Mouse (Mus musculus) heart, embryonic 13.5 days (tissue): ENCODE measurements around the gene Chil1. TPM values are rescaled to one million over a fixed set of nuclear protein-coding genes. Genes with fewer than 3 reads are reported as not detected.
A peak's percentile ranks its signal among the peaks of the same experiment; 100 is the strongest.

Source experiments
- ATAC-seq: fragments of 200-750 bp; cut with Nextera tagmentation; 2 replicates; pipeline ENCODE4 v1.8.0; 2017; ENCODE audit warnings: moderate TSS enrichment; ENCODE audit not compliant: insufficient number of reproducible peaks, low FRiP score, low TSS enrichment; ENCODE audit errors: extremely low read depth
- H3K27ac ChIP-seq: fragments of 300-500 bp; sonication (generic); replicated peaks from 2 replicates; pipeline ENCODE4 v1.5.1; 2015; ENCODE audit warnings: moderate library complexity, mild to moderate bottlenecking, inconsistent platforms
- H3K27me3 ChIP-seq: fragments of 300-500 bp; sonication (generic); replicated peaks from 2 replicates; pipeline ENCODE4 v1.6.1; 2015; ENCODE audit warnings: mild to moderate bottlenecking, inconsistent platforms
- H3K36me3 ChIP-seq: fragments of 300-500 bp; sonication (generic); 2 replicates; pipeline ENCODE4 v1.6.1; 2015; ENCODE audit warnings: mild to moderate bottlenecking, inconsistent platforms
- H3K4me1 ChIP-seq: fragments of 300-500 bp; sonication (generic); 2 replicates; pipeline ENCODE4 v1.6.1; 2015; ENCODE audit warnings: inconsistent platforms
- H3K4me2 ChIP-seq: fragments of 300-500 bp; sonication (generic); 2 replicates; pipeline ENCODE4 v1.6.1; 2015; ENCODE audit warnings: inconsistent platforms, mild to moderate bottlenecking, moderate library complexity
- H3K4me3 ChIP-seq: fragments of 300-500 bp; sonication (generic); 2 replicates; pipeline ENCODE4 v1.5.1; 2015; ENCODE audit warnings: moderate library complexity, mild to moderate bottlenecking, inconsistent platforms
- H3K9ac ChIP-seq: fragments of 300-500 bp; sonication (generic); 2 replicates; pipeline ENCODE4 v1.6.1; 2015; ENCODE audit warnings: inconsistent platforms, mild to moderate bottlenecking, moderate library complexity
- H3K9me3 ChIP-seq: fragments of 300-500 bp; sonication (generic); 2 replicates; pipeline ENCODE4 v1.6.1; 2016; ENCODE audit warnings: inconsistent platforms
- WGBS: fragments of 180-500 bp; shearing (Covaris S2); methylation state at CpG from one replicate; pipeline ENCODE4 v1.1.7; 2015; ENCODE audit warnings: mixed read lengths; 5-methylcytosine and 5-hydroxymethylcytosine counted together
- polyA plus RNA-seq: library from polyadenylated mRNA; unstranded; fragments of >200 nt; fragmentation: Nextera tagmentation; extraction: Ambion mirVana; gene quantifications from 2 replicates; pipeline ENCODE4 v1.2.1, GENCODE M21; 2015

Gene Chil1
- polyA plus RNA-seq, 1 experiment from 2014 or later = 1.5 TPM

DNA sequence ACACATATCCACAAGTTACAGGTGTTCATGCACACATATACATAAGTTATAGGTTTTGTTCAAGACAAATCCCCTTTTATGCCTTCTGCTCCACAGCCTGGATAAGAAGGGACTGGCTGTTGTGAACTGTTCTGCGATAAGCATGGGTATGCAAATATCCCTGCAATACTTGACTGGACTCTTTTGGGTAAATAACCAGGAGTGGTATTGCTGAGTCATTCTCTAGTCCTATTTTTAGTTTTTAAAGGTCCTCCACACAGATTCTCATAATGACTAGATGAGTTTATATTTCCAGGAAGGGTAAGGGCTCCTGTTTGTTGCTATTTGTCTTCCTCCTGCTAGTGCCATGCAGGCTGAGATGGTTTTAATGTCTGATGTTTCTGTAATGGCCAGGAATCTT lies 39.2 kb downstream of the Chil1 start:
- Histone ChIP-seq H3K9ac (no peak overlapping the region), H3K36me3 (no peaks in the 10 kb centered on the region), H3K27me3 (peaks cover 34% of the 10 kb centered on the region; the same call in 1 of the 2 replicates), H3K4me1 (peaks cover 54% of the 10 kb centered on the region), H3K27ac (peak overlapping the region; percentile 90), H3K4me3 (no peak overlapping the region), H3K4me2 (no peak overlapping the region), H3K9me3 (no peaks in the 10 kb centered on the region)
- 81% methylated on average over 1 of the region's 1 CpGs for WGBS
- no peak for ATAC-seq

DNA sequence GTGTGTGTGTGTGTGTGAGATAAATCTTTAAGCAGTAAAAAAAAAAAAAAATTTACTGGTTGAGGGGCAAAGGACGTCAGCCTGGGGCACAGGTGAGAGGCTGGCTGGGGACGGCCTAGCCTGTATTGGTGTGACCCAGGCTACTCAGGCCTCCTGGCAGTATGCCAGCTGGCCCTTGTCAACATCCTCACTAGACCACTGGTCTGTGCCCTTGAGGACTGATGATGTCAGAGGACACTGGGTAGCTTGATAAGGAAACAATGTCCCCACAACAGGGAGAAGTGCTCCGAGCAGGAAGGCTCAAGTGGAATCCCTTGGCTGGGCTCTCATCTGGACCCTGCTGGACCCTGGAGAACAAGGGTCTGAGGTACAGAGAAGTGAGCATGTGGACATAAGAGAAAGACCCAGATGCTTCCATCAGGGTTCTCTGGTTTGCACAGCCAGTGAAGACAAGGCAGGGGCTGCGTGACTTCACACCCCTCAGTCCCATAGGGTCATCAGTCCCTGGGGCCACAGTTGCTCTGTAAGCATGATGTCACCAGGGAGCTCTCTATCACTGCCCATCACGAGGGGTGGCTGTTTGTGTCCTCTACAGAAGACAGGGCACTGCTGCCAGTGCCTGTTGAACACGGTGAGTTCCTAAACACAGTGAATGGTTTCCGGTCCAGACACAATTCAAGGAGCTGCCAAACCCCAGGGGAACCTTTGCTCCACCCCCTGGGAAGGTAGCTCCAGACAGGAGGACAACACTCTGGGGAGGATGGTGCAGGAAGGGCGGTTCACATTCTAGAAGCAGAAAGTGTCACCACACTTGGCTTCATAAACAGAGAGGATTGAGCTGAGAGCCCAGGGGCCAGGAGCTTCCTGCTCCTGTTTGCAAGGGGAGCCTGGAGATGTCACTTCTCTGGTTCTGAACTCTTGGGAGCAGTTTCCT lies 40.4 kb downstream of the Chil1 start:
- H3K9ac ChIP-seq = peak overlapping the region; percentile 34; the same call in 1 of the 2 replicates
- no peaks in the 10 kb centered on the region for H3K36me3 ChIP-seq
- peak overlapping the region; percentile 42 for H3K4me2 ChIP-seq
- peaks cover 34% of the 10 kb centered on the region; the same call in 1 of the 2 replicates for H3K27me3 ChIP-seq
- H3K9me3 ChIP-seq = no peaks in the 10 kb centered on the region
- WGBS = 22% methylated on average over 8 of the region's 8 CpGs
- peaks cover 52% of the 10 kb centered on the region for H3K4me1 ChIP-seq
- ATAC-seq = peak; percentile 77
- H3K27ac ChIP-seq = peak overlapping the region; percentile 90
- no peak overlapping the region for H3K4me3 ChIP-seq

DNA sequence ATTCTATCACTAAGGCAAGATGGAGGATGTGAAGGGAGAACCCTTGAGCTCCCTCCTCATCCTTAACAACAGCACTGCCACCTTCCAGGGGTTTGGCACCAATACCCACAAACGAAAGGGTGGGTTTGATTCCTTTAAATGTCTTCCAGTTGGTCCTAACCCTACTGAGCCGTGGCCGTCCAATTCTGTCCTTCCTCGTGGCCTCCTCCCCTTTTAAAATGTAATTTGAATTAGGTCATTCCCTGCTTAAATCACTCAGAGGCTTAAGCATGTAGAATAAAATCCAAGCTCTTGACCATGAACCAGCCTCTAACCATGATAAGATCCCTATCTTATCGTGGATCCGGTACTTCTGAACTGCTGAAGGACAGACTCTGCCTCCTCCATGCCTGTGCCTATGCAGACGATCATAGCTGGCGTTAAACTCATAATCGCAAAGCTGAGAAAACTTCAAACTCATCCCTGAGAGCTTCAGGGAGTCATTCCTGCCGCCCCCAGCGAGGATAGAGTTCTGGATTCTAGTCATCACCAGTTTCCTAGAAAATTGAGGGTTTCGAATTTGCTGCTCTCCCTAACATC lies 42.8 kb downstream of the Chil1 start:
- H3K4me2 ChIP-seq = no peak overlapping the region
- no peak overlapping the region for H3K27ac ChIP-seq
- no peak overlapping the region for H3K9ac ChIP-seq
- H3K27me3 ChIP-seq = peaks cover 27% of the 10 kb centered on the region; the same call in 1 of the 2 replicates
- H3K4me1 ChIP-seq = peaks cover 44% of the 10 kb centered on the region
- WGBS = 84% methylated on average over 12 of the region's 12 CpGs
- no peaks in the 10 kb centered on the region for H3K9me3 ChIP-seq
- no peak overlapping the region for H3K4me3 ChIP-seq
- no peaks in the 10 kb centered on the region for H3K36me3 ChIP-seq
- ATAC-seq = no peak

DNA sequence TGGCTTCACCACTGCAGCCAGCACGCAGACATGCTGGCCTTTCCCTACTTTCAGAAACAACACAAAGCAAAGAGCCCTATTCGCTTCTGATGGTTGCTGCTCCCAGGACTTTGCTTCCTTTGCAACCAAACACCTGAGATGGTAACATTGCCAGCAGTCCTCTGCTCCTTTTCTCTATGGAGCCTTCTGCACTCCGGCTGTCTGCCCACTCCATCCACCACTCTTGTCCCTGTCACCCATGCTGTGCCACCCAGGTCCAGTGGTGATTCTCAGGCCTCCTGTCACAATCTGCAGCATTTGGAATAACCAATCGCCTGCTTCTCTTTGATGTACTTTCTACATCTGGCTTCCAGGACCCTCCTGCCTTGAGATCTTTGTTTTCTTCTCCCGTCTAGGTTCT lies 43.4 kb downstream of the Chil1 start:
- no peak for ATAC-seq
- Histone ChIP-seq H3K27ac (no peak overlapping the region), H3K4me3 (no peak overlapping the region), H3K4me1 (peaks cover 47% of the 10 kb centered on the region), H3K36me3 (no peaks in the 10 kb centered on the region), H3K4me2 (no peak overlapping the region), H3K27me3 (peaks cover 25% of the 10 kb centered on the region; the same call in 1 of the 2 replicates), H3K9me3 (no peaks in the 10 kb centered on the region), H3K9ac (no peak overlapping the region)
- WGBS = 88% methylated on average over 5 of the region's 5 CpGs

DNA sequence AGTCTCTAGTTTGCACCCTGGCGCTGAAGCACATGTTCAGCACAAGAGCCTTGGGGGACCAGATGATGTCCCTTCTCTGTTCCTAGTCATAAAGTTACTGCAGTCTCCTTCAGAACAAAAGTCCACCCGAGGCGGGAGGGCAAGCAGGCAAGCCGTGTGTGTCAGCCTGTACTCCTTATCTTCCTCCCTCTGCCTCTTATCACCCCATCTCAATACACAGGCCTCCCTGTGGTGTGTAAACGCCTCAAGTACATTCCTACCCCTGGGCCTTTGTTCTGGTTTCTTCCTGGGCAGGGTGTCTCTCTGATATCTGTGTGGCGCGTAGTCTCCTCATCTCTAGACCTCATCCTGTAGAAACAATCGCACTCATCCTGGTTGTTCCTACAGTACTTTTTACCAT lies 44.8 kb downstream of the Chil1 start:
- H3K9me3 ChIP-seq = no peaks in the 10 kb centered on the region
- no peak overlapping the region for H3K27ac ChIP-seq
- H3K9ac ChIP-seq = no peak overlapping the region
- peaks cover 25% of the 10 kb centered on the region; the same call in 1 of the 2 replicates for H3K27me3 ChIP-seq
- no peak overlapping the region for H3K4me3 ChIP-seq
- peaks cover 53% of the 10 kb centered on the region for H3K4me1 ChIP-seq
- 43% methylated on average over 8 of the region's 8 CpGs for WGBS
- no peak overlapping the region for H3K4me2 ChIP-seq
- H3K36me3 ChIP-seq = no peaks in the 10 kb centered on the region
- ATAC-seq = no peak

DNA sequence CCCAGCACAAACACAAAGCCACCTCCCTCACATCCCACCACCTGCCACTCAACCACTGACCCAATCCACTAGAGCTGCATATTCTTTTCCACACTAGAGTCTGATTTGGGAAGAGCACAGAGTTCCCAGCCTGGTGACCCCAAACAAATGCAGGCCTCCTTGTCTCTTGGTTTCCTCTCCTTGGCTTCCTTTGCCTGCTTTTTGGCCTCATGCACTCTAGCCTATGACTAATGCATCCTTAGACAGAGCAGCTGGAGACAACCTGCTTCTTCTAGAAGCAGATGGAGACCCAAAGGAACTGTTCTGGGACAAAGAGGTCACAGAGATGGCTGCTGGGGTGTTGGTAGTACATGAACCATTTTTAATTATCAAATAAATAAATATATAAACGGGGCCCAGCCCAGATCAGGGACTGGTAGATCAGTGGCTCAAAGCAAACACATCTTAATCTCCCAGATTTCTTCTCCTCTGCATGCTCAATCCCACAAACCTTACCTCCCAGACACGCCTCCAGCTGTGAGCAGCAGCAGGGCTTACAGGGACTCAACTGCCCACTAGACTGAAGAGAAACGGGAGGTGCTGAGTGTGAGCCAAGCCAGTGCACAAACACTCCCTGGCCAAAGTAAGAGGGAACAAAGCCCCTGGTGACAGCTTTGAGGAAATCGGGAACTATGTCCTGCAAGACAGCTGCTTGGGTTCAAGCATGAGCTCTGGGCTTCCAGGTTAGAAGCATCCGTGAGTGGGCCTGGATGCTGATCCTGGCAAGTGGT lies 48.0 kb downstream of the Chil1 start:
- 58% methylated on average over 5 of the region's 5 CpGs for WGBS
- Histone ChIP-seq H3K27ac (no peak overlapping the region), H3K36me3 (no peaks in the 10 kb centered on the region)

DNA sequence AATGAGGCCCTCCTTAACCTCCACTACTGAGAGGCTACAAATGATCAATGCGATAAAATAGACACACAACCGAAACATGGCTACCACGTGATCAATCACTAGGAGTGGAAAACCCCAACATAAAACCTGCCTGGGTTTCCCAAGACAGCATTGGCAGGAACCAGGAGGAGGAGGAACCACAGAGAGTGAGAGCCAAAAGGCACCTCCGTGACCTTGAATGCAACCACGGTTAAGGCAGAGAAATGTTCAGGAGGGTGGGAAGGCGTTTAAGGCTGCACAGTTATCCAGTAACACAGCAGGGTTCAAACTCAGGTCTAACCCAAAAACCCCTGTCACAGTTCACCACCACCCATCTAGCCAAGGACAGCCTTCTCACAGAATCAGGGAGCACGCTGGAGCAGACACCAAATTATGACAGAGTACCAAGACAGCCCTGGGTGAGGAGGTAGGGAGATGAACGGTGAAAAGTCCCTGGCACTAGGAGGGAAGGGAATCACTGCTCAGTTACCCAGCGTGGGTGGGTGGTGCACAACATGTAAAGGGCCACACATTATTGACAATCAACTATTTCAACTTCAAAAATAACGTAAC lies 48.8 kb downstream of the Chil1 start:
- Histone ChIP-seq H3K27me3 (peaks cover 34% of the 10 kb centered on the region), H3K4me3 (no peak overlapping the region), H3K4me1 (peaks cover 69% of the 10 kb centered on the region), H3K9ac (0 out of 2 replicates have a peak overlapping the region, but pooled peaks have one; percentile 47), H3K9me3 (no peaks in the 10 kb centered on the region), H3K27ac (no peak overlapping the region), H3K4me2 (no peak overlapping the region), H3K36me3 (no peaks in the 10 kb centered on the region)
- no peak for ATAC-seq
- 76% methylated on average over 10 of the region's 10 CpGs for whole genome bisulfite sequencing

More for the DNA sequence above, 48.0 kb downstream of the Chil1 start:
- Histone ChIP-seq H3K27me3 (peaks cover 34% of the 10 kb centered on the region), H3K4me2 (no peak overlapping the region), H3K4me1 (peaks cover 61% of the 10 kb centered on the region), H3K9me3 (no peaks in the 10 kb centered on the region), H3K4me3 (no peak overlapping the region), H3K9ac (0 out of 2 replicates have a peak overlapping the region, but pooled peaks have one; percentile 19)
- ATAC-seq = no peak

DNA sequence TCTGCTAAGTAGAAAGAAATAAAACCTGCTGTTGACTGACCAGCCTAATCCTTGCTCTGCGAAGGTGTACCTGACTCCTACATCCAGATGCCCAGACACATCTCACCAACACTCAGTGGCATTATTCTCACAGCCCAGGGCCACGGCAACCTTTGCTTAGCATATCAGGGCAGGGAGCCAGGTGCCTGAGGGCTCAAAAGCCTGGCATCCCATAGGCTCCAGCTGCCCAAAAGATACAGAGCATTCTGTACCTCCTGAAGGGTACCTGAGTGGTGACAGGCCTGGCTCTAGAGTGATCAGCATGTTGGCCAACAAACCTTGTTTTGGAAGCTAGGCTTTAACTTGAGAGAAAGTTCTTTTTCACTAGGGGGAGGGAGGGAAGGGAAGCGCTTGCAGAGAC lies 49.3 kb downstream of the Chil1 start:
- no peak overlapping the region for H3K4me2 ChIP-seq
- peaks cover 70% of the 10 kb centered on the region for H3K4me1 ChIP-seq
- no peak for ATAC-seq
- no peaks in the 10 kb centered on the region for H3K36me3 ChIP-seq
- peaks cover 37% of the 10 kb centered on the region for H3K27me3 ChIP-seq
- H3K4me3 ChIP-seq = no peak overlapping the region
- H3K9ac ChIP-seq = 0 out of 2 replicates have a peak overlapping the region, but pooled peaks have one; percentile 47
- 71% methylated on average over 3 of the region's 3 CpGs for WGBS
- H3K9me3 ChIP-seq = no peaks in the 10 kb centered on the region
- no peak overlapping the region for H3K27ac ChIP-seq

DNA sequence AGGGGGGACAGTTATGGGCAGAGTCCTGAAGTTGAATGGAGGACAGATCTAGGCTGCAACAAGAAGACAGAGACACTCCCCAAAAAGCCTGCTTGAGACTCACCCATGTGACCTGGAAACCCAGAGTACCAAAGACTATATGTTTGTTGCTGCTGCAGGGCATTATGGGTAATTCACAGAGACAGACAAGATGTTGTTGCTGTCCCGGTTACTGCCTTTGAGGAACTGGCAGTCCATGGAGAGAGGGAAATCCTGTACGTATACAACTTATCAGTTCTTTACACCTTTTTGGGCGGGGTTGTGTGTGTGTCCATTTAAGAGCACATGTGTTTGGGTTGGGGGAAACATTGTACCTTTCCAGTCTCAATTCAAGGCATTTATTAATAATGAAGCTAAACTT lies 49.7 kb downstream of the Chil1 start:
- Histone ChIP-seq H3K27me3 (peaks cover 37% of the 10 kb centered on the region), H3K4me1 (peaks cover 68% of the 10 kb centered on the region), H3K4me2 (no peak overlapping the region), H3K27ac (no peak overlapping the region), H3K9me3 (no peaks in the 10 kb centered on the region), H3K4me3 (no peak overlapping the region), H3K36me3 (no peaks in the 10 kb centered on the region), H3K9ac (no peak overlapping the region)
- WGBS = 70% methylated on average over 3 of the region's 3 CpGs
- no peak for ATAC-seq

DNA sequence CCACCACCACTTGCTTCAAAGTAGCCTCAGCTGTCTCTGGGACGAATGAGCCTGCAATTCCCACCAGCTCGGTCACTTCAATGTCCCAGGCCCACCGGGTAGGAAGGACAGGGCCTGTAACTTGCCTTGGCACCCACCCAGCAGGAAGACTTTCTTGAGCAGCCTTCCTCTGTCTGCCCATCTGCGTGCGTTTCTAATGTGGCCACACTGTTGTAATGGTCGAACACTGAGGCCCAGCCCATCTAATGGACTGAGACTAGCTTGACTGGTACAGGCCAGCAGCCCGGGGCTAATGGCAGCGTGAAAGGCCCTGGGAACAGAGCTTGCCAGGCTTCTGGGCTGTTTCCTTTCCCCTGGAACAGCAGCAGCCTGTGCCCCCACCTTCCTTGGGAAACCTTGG lies 50.4 kb downstream of the Chil1 start:
- Histone ChIP-seq H3K27me3 (peaks cover 44% of the 10 kb centered on the region), H3K9me3 (no peaks in the 10 kb centered on the region), H3K4me1 (peaks cover 64% of the 10 kb centered on the region), H3K4me2 (peak overlapping the region; percentile 84), H3K27ac (peak overlapping the region; percentile 78), H3K36me3 (no peaks in the 10 kb centered on the region), H3K4me3 (peak overlapping the region; percentile 56; the same call in 1 of the 2 replicates), H3K9ac (peak overlapping the region; percentile 79)
- no peak for ATAC-seq
- 64% methylated on average over 8 of the region's 8 CpGs for WGBS
